Mouse (Mus musculus) Patski (cell line): ENCODE data around the gene Samd4. TPM values are rescaled to one million over a fixed set of nuclear protein-coding genes. Genes with fewer than 3 reads are reported as not detected.
A peak's percentile ranks its signal among the peaks of the same experiment; 100 is the strongest.

Experiments
- ATAC-seq: fragments of 100-300 bp; one replicate; pipeline ENCODE4 v1.8.0; 2021
- CTCF ChIA-PET: fragments of 350-600 bp; sonication (Branson Sonifier 250); formaldehyde crosslinking; loops from one replicate; lab custom pipeline; 2022; ENCODE audit warnings: inconsistent platforms; lab: Charles Lee
- POLR2A ChIA-PET: fragments of 350-600 bp; sonication (Branson Sonifier 250); formaldehyde crosslinking; loops from one replicate; lab custom pipeline; 2022; ENCODE audit warnings: antibody characterized with exemption, inconsistent platforms; lab: Charles Lee
- DNase-seq: peaks from one replicate; pipeline ENCODE4 v3.0.0-alpha.2; 2011; ENCODE audit warnings: low read depth, low spot score
- H3K27me3 ChIP-seq: fragments of 371-371 bp; one replicate; pipeline ENCODE4 v1.5.1; 2021
- CTCF ChIP-seq: fragments of 100-300 bp; IDR thresholded peaks from one replicate; pipeline ENCODE4 v1.5.1; 2021
- in situ Hi-C: fragments of 300-500 bp; cut with MboI; formaldehyde crosslinking; loops from 3 replicates; pipeline ENCODE4 v1.11.1; 2018; ENCODE audit warnings: low pct_unique_long_range_greater_than_20kb, mixed read lengths
- polyA plus RNA-seq: library from polyadenylated mRNA; unstranded; gene quantifications from one replicate; pipeline ENCODE4 v1.2.3, GENCODE M21; 2021

Samd4 gene
- polyA plus RNA-seq, 1 experiment from 2014 or later, result 27.8 TPM

GRCm38 (mm10) chr14:46982106-46982505 is 99.5 kb downstream of the Samd4 start:
- POLR2A ChIA-PET, result interaction anchor here (1.2 kb wide), 1 partner anchor 9 kb away, joined by 3 read pairs; no protein-coding TSS in a partner anchor

GRCm38 (mm10) chr14:46984542-46985125 is 102.0 kb downstream of the Samd4 start:
- H3K27me3 ChIP-seq, result no peaks in the 10 kb centered on the region
- no peak for TF ChIP-seq CTCF
- DNase-seq (no peak), ATAC-seq (peak; percentile 14)
- ChIA-PET CTCF (interaction anchor here (1.0 to 2.1 kb wide), 2 partner anchors 10 to 20 kb away, joined by 3 to 7 read pairs; no protein-coding TSS in a partner anchor), POLR2A (no interaction called here)
- in situ Hi-C loops, result no loop called here

More at GRCm38 (mm10) chr14:46982106-46982505, 99.5 kb downstream of the Samd4 start:
- no peaks in the 10 kb centered on the region for H3K27me3 ChIP-seq
- CTCF ChIA-PET, result no interaction called here
- in situ Hi-C loops, result no loop called here
- DNase-seq, result no peak
- no peak for TF ChIP-seq CTCF
- no peak for ATAC-seq

- ATAC-seq (peak; percentile 98), DNase-seq (peak; percentile 93)
- POLR2A ChIA-PET, result no interaction called here
- no peak for TF ChIP-seq CTCF
- CTCF ChIA-PET, result no interaction called here
- no peaks in the 10 kb centered on the region for H3K27me3 ChIP-seq
- in situ Hi-C loops, result no loop called here
Observed at GRCm38 (mm10) chr14:46989694-46990093, 107.0 kb downstream of the Samd4 start.

- no peaks in the 10 kb centered on the region for H3K27me3 ChIP-seq
- CTCF ChIA-PET, result interaction anchor here (1.1 to 1.4 kb wide), 2 partner anchors 9 to 15 kb away, joined by 3 read pairs; no protein-coding TSS in a partner anchor
- DNase-seq, result no peak
- no peak for TF ChIP-seq CTCF
- in situ Hi-C loops, result no loop called here
- ATAC-seq, result no peak
- POLR2A ChIA-PET, result interaction anchor here (1.3 kb wide), 1 partner anchor 25 kb away, joined by 3 read pairs; no protein-coding TSS in a partner anchor
Observed at GRCm38 (mm10) chr14:46990450-46990849, 107.8 kb downstream of the Samd4 start.

GRCm38 (mm10) chr14:46994704-46995103 is 112.0 kb downstream of the Samd4 start:
- TF ChIP-seq CTCF, result no peak
- in situ Hi-C loops, result no loop called here
- ATAC-seq (no peak), DNase-seq (no peak)
- ChIA-PET POLR2A (no interaction called here), CTCF (no interaction called here)
- H3K27me3 ChIP-seq, result no peaks in the 10 kb centered on the region

GRCm38 (mm10) chr14:46999321-47000025 is 116.8 kb downstream of the Samd4 start:
- DNase-seq (peak; percentile 65), ATAC-seq (no peak)
- no peaks in the 10 kb centered on the region for H3K27me3 ChIP-seq
- no peak for TF ChIP-seq CTCF
- in situ Hi-C loops, result loop anchor here (5.0 kb wide), 1 partner anchor 112 kb away; no protein-coding TSS in a partner anchor
- ChIA-PET POLR2A (interaction anchor here (0.8 kb wide), 1 partner anchor 33 kb away, joined by 3 read pairs; no protein-coding TSS in a partner anchor), CTCF (interaction anchor here (0.8 to 1.2 kb wide), 4 partner anchors 8 to 118 kb away, joined by 3 to 4 read pairs (median 3); no protein-coding TSS in a partner anchor)

- POLR2A ChIA-PET, result interaction anchor here (0.8 kb wide), 1 partner anchor 34 kb away, joined by 3 read pairs; no protein-coding TSS in a partner anchor
- DNase-seq (no peak), ATAC-seq (no peak)
- TF ChIP-seq CTCF, result no peak
- in situ Hi-C loops, result loop anchor here (5.0 kb wide), 1 partner anchor 113 kb away; no protein-coding TSS in a partner anchor
- no peaks in the 10 kb centered on the region for H3K27me3 ChIP-seq
- CTCF ChIA-PET, result interaction anchor here (0.8 to 1.2 kb wide), 4 partner anchors 9 to 118 kb away, joined by 3 to 4 read pairs (median 3); no protein-coding TSS in a partner anchor
Observed at GRCm38 (mm10) chr14:47000096-47000736, 117.6 kb downstream of the Samd4 start.

- ATAC-seq, result no peak
- in situ Hi-C loops, result loop anchor here (5.0 kb wide), 1 partner anchor 114 kb away; no protein-coding TSS in a partner anchor
- no peaks in the 10 kb centered on the region for H3K27me3 ChIP-seq
Observed at GRCm38 (mm10) chr14:47000786-47001761, 118.4 kb downstream of the Samd4 start.

GRCm38 (mm10) chr14:47004161-47004560 is 121.5 kb downstream of the Samd4 start:
- no peak for DNase-seq
- peak; percentile 73 for TF ChIP-seq CTCF
- ChIA-PET CTCF (interaction anchor here (0.7 to 6.5 kb wide), 6 partner anchors 16 to 171 kb away, joined by 3 to 32 read pairs (median 4); partner anchors contain the start of gene Samd4), POLR2A (no interaction called here)
- in situ Hi-C loops, result loop anchor here (5.0 kb wide), 1 partner anchor 117 kb away; no protein-coding TSS in a partner anchor
- no peak for ATAC-seq
- no peaks in the 10 kb centered on the region for H3K27me3 ChIP-seq

More at GRCm38 (mm10) chr14:47000786-47001761, 118.4 kb downstream of the Samd4 start:
- TF ChIP-seq CTCF, result no peak
- no peak for DNase-seq
- POLR2A ChIA-PET, result no interaction called here
- CTCF ChIA-PET, result interaction anchor here (1.2 to 6.5 kb wide), 2 partner anchors 74 to 120 kb away, joined by 3 to 32 read pairs; partner anchors contain the start of gene Samd4
